Mouse (Mus musculus): ENCODE data around the gene Olfr1415.
A peak's percentile ranks its signal among the peaks of the same experiment; 100 is the strongest.
"Not testable (repeated sequence)": the region's sequence is repeated elsewhere in the genome, so short reads cannot be mapped to it uniquely, and the experiment has no call there.

Olfr1415 gene

DNA sequence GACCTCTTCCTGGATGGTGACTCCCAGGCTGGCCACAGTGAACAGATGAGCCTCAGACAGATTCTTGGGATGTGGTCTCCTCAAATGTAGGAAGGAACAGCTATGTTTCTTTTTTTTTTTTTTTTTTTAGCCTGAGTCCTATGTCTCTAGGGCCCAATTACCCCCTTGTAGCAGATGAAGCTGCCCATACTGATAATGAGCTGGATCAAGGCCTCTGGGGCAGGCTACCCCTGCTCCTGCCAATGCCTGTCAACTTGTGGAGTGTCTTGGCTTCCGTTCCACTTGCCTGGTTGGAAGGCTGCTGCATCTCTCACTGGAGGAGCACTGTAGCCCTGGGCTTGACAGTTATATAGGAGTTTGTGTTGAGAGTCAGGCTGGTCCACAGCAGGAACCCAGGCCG lies at the start of gene Olfr1415:
Gene Olfr1415 (minus strand): TSS at position 101 of the 400 bp plus-strand sequence.
- DNase-seq (ENCODE audit: low spot score in 2 of 2): no peak

GRCm38 (mm10) chr1:92539071-92539470 lies 43.2 kb upstream of the Olfr1415 start:
- no peak for DNase-seq (ENCODE audit: low spot score in 2 of 2)

DNA sequence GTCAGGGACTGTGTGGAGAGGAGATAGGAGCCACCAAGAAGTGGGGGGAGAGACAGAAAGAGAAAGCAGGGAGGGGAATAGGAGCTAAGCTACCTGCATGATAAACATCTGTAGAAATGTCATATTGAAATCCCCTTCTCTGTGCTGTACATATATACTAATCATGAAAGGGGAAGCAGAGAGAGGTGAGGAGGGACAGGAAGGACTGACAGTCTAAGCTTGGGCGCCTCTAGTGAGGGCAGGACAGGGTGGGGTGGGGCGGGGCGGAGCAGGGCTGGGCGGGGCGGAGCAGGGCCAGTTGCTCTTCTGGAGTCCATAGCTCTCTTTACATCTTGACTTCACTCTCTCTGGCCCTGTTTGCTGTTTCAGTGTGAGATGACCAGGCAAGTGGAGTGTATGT lies 41.1 kb upstream of the Olfr1415 start:
- no peak for DNase-seq (ENCODE audit: low spot score in 2 of 2)

DNA sequence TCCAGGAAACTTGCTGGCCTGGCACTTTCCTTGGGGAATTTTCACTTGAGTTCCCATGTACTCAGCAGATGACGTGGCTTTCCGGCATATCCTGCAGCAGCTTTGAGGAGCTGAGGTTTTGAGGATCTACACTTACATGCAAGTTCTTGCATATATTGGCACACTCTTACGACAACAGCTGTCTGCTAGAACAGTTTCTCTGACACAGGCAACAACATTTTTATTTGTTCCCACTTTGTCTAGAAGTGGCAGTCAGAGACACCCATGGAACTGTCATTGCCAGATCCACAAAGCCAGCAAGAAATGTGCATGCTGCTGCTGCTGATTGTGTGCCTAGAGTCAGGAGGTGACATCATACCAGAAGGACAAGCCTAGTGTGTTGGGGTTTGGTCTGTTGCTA lies 27.9 kb upstream of the Olfr1415 start:
- DNase-seq (ENCODE audit: low spot score in 2 of 2): no peak

- DNase-seq (ENCODE audit: low spot score in 2 of 2): peak in 1 of 2 experiments; percentile 31
These were observed 25.5 kb upstream of the Olfr1415 start for GRCm38 (mm10) chr1:92521376-92521775.

- DNase-seq (ENCODE audit: low spot score in 2 of 2): peak in 1 of 2 experiments; percentile 16
These were observed 23.1 kb upstream of the Olfr1415 start for GRCm38 (mm10) chr1:92519046-92519445.

GRCm38 (mm10) chr1:92518561-92518960 lies 22.7 kb upstream of the Olfr1415 start, which contains the start of gene Olfr1414:
Olfr1414 (minus strand) TSS chr1:92518661.
- DNase-seq (ENCODE audit: low spot score in 2 of 2): no peak

GRCm38 (mm10) chr1:92515390-92515789 lies 19.5 kb upstream of the Olfr1415 start:
- DNase-seq (ENCODE audit: low spot score in 2 of 2): no peak

DNA sequence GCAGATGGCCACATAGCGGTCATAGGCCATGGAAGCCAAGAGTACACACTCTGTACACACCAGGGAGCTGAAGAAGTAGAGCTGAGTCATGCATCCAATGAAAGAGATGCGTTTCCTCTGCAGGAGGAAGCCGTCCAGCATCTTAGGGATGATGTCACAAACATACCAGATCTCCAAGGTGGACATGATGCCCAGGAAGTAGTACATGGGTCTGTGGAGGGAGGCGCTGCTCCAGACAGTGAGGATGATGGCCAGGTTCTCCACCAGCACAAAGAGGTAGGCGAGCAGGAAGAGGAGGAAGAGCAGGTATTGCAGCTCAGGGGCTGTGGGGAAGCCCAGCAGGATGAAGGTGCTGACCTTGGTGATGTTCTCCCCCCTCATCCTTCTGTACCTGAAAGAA lies 15.7 kb upstream of the Olfr1415 start:
- DNase-seq (ENCODE audit: low spot score in 2 of 2): not testable (repeated sequence)

- no peak for DNase-seq (ENCODE audit: low spot score in 2 of 2)
These were observed 10.9 kb downstream of the Olfr1415 start, which contains the start of gene Olfr1416 for GRCm38 (mm10) chr1:92485013-92485412. Olfr1416 (minus strand) TSS chr1:92485113.

DNA sequence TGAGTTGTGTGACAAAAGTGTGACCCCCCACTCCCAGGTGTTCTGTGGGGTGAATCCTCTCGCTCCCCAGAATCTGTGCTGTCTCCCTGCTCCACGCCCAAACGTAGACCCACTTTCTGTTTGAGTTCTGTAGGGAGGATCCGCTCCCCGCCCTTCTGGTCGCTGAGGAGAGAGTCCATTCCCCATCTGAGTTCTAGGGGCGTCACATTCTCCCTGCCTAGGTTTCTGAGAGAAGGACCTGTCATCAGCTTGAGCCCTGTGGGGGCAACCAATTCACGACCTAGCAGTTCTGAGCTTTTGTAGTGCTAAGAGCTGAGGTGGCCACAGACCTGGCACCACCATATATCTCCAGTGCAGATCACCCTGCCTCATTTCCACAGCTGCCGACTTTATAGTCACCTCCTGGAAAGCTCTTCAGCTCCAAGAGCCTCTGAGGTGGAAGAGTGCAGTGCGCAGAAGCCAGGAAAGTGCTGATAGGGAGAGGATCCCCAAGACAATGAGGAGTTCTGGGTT lies 21.8 kb downstream of the Olfr1415 start:
- DNase-seq (ENCODE audit: low spot score in 2 of 2): no peak

- DNase-seq (ENCODE audit: low spot score in 2 of 2): peak; percentile 88 to 93
These were observed 22.5 kb downstream of the Olfr1415 start, which contains the start of gene Ndufa10 for GRCm38 (mm10) chr1:92473165-92474041. Ndufa10 (minus strand) TSS chr1:92473860.

GRCm38 (mm10) chr1:92468891-92469290 lies 27.0 kb downstream of the Olfr1415 start:
- DNase-seq (ENCODE audit: low spot score in 2 of 2): no peak

- DNase-seq (ENCODE audit: low spot score in 2 of 2): no peak
These were observed 37.5 kb downstream of the Olfr1415 start for GRCm38 (mm10) chr1:92458416-92458815.

DNA sequence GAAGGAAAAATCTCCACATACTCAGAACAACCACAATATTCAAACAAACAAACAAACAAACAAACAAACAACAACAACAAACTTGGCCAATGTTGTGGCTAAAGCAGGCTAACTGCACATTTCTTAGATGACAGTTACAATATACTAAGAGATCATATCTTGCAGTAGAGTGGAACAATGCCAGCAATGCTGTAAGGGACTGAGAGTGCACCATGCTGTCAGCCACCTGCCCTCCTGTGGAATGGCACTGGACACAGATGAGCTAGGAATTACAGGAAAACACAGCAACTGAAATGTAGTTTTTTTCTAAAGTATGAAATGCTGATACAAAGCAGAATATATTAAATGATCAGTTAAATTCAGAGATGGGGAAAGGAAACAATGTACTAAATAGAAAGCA lies 38.1 kb downstream of the Olfr1415 start:
- DNase-seq (ENCODE audit: low spot score in 2 of 2): no peak

DNA sequence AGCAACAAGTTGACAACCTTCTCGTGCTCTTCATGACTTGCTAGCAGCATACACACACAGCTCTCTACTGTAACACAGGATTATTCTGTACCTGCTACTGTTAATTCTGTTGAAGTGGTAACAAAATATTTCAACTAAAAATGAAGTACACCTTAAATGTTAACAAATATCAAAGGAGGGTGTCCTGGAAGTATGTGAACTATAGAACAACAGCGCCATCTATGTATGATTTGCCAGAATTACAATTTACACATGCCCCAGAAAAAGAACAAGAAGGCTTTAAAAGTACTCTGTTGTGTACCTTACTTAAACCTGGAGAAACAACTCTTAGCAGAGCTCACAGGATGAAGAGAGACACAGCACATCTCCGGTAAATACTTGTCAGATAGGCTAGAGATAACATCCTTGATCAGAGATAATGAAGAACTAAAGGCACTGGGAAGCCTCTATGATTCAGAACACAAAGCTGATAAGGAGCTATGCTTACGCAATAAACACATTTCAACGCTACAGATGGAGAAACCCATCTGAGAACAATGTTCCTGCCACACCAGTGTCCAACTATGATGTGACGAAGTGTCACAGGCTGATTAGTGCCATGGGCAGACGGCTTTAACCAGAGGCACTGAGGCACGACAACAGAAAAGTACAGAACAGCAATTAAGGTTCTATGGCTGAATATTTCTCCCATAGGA lies 42.0 kb downstream of the Olfr1415 start:
- DNase-seq (ENCODE audit: low spot score in 2 of 2): no peak

DNA sequence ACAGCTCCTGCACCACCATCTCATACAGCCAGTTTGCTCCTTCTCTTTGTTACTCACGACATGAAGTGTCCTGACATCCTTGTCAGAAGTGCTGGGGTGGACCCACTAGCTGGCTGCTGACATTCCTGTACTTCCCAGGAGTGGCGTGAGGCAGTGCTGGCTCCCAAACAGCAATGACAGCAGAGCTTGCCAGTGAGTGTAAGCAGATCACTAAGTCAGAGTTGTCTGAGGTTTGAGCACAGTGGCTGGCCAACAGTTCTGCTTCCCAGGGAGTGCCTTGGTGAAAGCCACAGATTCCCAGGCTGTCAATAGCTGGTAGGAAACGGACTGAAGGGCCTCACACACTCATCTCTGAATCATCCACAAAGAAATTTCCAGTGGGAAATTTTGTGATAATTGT lies 47.6 kb downstream of the Olfr1415 start:
- no peak for DNase-seq (ENCODE audit: low spot score in 2 of 2)

DNA sequence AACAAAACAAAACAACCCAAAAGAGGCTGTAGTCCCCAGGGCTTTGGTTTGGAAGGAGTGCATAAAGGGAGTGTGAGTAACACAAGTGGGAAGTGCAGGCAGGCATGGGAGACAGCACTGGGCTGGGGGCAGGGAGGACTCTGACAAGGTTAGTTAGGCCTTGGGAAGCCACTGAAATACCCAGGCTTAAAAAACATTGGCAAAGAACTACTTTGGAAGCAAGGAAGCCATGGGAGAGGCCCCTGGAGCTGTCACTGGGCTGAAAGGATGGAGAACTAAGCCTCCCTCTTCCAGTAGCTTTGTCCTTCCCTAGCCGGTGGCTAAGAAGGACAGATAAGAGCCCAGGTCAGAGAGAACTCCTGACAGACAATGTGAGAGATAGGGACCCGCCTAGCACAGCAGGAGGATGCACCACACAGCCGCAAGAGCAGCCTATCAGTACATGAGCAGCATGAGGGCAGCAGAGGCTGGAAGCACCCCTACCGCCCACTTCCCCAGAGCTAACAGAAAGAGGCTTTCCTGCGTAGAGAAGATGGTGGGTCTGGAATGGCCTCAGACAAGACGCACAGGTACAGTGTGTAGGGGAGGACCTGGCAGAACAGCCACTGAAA lies 54.3 kb downstream of the Olfr1415 start:
- no peak for DNase-seq (ENCODE audit: low spot score in 2 of 2)

GRCm38 (mm10) chr1:92440066-92440750 lies 55.7 kb downstream of the Olfr1415 start:
- no peak for DNase-seq (ENCODE audit: low spot score in 2 of 2)
